Mouse (Mus musculus): Measurements from ENCODE around the gene H2afb1. TPM values are rescaled to one million over a fixed set of nuclear protein-coding genes. Genes with fewer than 3 reads are reported as not detected.
"Not testable (repeated sequence)": the region's sequence is repeated elsewhere in the genome, so short reads cannot be mapped to it uniquely, and the experiment has no call there.

Gene H2afb1
- total RNA-seq (2021) (not detected), polyA plus RNA-seq (2012; rRNA removed) (not detected in 2 replicates)
- long read RNA-seq, result 0 reads

- H3K4me1 ChIP-seq (ENCODE audit: control insufficient read depth, insufficient read depth, low read length); H3K4me3 ChIP-seq; H3K27me3 ChIP-seq (ENCODE audit: control insufficient read depth, insufficient read depth, low read length); H3K36me3 ChIP-seq (ENCODE audit: control insufficient read depth, insufficient read depth, low read length); intact Hi-C loops (cut with DNase I); H3K9ac ChIP-seq (ENCODE audit: low read depth, low read length); DNase-seq; H3K27ac ChIP-seq; H3K79me2 ChIP-seq (replicated peaks; ENCODE audit: control insufficient read depth, insufficient read depth, low read length): not testable (repeated sequence)
- 82% methylated on average over 8 of the region's 8 CpGs for WGBS
Observed at GRCm38 (mm10) chrX:117014457-117014856, at the start of gene H2afb1. TSS of gene H2afb1 (plus strand) at chrX:117014757.

- no peak for DNase-seq
- no peak overlapping the region for H3K9ac ChIP-seq (ENCODE audit: low read depth, low read length)
- 58% methylated on average over 2 of the region's 2 CpGs for WGBS
- no peaks in the 10 kb centered on the region for H3K27me3 ChIP-seq (ENCODE audit: control insufficient read depth, insufficient read depth, low read length)
- no peak overlapping the region for H3K27ac ChIP-seq
- TF ChIP-seq POLR2A (IDR thresholded peaks at IDR 0.05; ENCODE audit: insufficient read depth, low read depth, low read length) (no peak), EP300 (IDR thresholded peaks at IDR 0.05; ENCODE audit: insufficient read depth, low read depth, low read length) (no peak), CTCF (IDR thresholded peaks at IDR 0.05) (no peak)
- H3K4me3 ChIP-seq, result no peak overlapping the region
- intact Hi-C loops (cut with DNase I), result no loop called here
- no peaks in the 10 kb centered on the region for H3K4me1 ChIP-seq (ENCODE audit: control insufficient read depth, insufficient read depth, low read length)
- no peaks in the 10 kb centered on the region for H3K79me2 ChIP-seq (replicated peaks; ENCODE audit: control insufficient read depth, insufficient read depth, low read length)
- H3K36me3 ChIP-seq (ENCODE audit: control insufficient read depth, insufficient read depth, low read length), result no peaks in the 10 kb centered on the region
Observed at GRCm38 (mm10) chrX:117036085-117036484, 21.5 kb downstream of the H2afb1 start.

Data from heart, adult 2 months (tissue).